Mouse (Mus musculus): ENCODE measurements at regions not wholly inside any gene's neighbourhood (a gene's known extent, or its start where the extent isn't known, plus 50 kb on each side); places are given as distances from the start of the nearest gene placed in this dataset.

GRCm38 (mm10) chr14:45764231-45764630 lies 106.3 kb upstream of the Ddhd1 start:
- ATAC-seq (ENCODE audit: insufficient number of reproducible peaks, insufficient read depth, low FRiP score, low TSS enrichment, low read depth): no peak
- Histone ChIP-seq H3K4me3 (no peak overlapping the region), H3K27me3 (no peaks in the 10 kb centered on the region), H3K27ac (no peak overlapping the region), H3K4me1 (0 out of 2 replicates have a peak, but pooled peaks cover 2% of the 10 kb centered on the region), H3K4me2 (no peak overlapping the region), H3K36me3 (no peaks in the 10 kb centered on the region), H3K9me3 (no peaks in the 10 kb centered on the region), H3K9ac (no peak overlapping the region)
- 53% methylated on average over 3 of the region's 3 CpGs for WGBS

GRCm38 (mm10) chr14:45766582-45766981 lies 108.6 kb upstream of the Ddhd1 start:
- Histone ChIP-seq H3K36me3 (no peaks in the 10 kb centered on the region), H3K27ac (no peak overlapping the region), H3K4me2 (no peak overlapping the region), H3K4me1 (0 out of 2 replicates have a peak, but pooled peaks cover 9% of the 10 kb centered on the region), H3K4me3 (no peak overlapping the region), H3K27me3 (no peaks in the 10 kb centered on the region), H3K9ac (no peak overlapping the region), H3K9me3 (no peaks in the 10 kb centered on the region)
- ATAC-seq (ENCODE audit: insufficient number of reproducible peaks, insufficient read depth, low FRiP score, low TSS enrichment, low read depth): no peak
- 96% methylated on average over 1 of the region's 1 CpGs for WGBS

- Histone ChIP-seq H3K4me2 (peak overlapping the region; percentile 57), H3K9ac (no peak overlapping the region), H3K27ac (no peak overlapping the region), H3K27me3 (no peaks in the 10 kb centered on the region), H3K4me3 (peak overlapping the region; percentile 25), H3K36me3 (no peaks in the 10 kb centered on the region), H3K9me3 (peaks cover 5% of the 10 kb centered on the region; the same call in 1 of the 2 replicates), H3K4me1 (0 out of 2 replicates have a peak, but pooled peaks cover 12% of the 10 kb centered on the region)
- 13% methylated on average over 19 of the region's 19 CpGs for WGBS
- no peak for ATAC-seq (ENCODE audit: insufficient number of reproducible peaks, insufficient read depth, low FRiP score, low TSS enrichment, low read depth)
Observed at GRCm38 (mm10) chr14:45772665-45773277, 114.8 kb upstream of the Ddhd1 start.

- no peaks in the 10 kb centered on the region for H3K27me3 ChIP-seq
- WGBS: 47% methylated on average over 7 of the region's 7 CpGs
- no peak overlapping the region for H3K27ac ChIP-seq
- no peak overlapping the region for H3K4me2 ChIP-seq
- H3K9ac ChIP-seq: no peak overlapping the region
- H3K9me3 ChIP-seq: peaks cover 10% of the 10 kb centered on the region; the same call in 1 of the 2 replicates
- no peak for ATAC-seq (ENCODE audit: insufficient number of reproducible peaks, insufficient read depth, low FRiP score, low TSS enrichment, low read depth)
- H3K36me3 ChIP-seq: no peaks in the 10 kb centered on the region
- H3K4me1 ChIP-seq: 0 out of 2 replicates have a peak, but pooled peaks cover 12% of the 10 kb centered on the region
- no peak overlapping the region for H3K4me3 ChIP-seq
Observed at GRCm38 (mm10) chr14:45773326-45773725, 115.4 kb upstream of the Ddhd1 start.

- peaks cover 18% of the 10 kb centered on the region for H3K9me3 ChIP-seq
- 69% methylated on average over 6 of the region's 6 CpGs for WGBS
- no peaks in the 10 kb centered on the region for H3K27me3 ChIP-seq
- ATAC-seq (ENCODE audit: insufficient number of reproducible peaks, insufficient read depth, low FRiP score, low TSS enrichment, low read depth): no peak
- H3K4me2 ChIP-seq: no peak overlapping the region
- H3K36me3 ChIP-seq: no peaks in the 10 kb centered on the region
- H3K27ac ChIP-seq: no peak overlapping the region
- no peaks in the 10 kb centered on the region for H3K4me1 ChIP-seq
- H3K4me3 ChIP-seq: no peak overlapping the region
- H3K9ac ChIP-seq: no peak overlapping the region
Observed at GRCm38 (mm10) chr14:45781850-45782249, 123.9 kb upstream of the Ddhd1 start.

GRCm38 (mm10) chr14:45794980-45795379 lies 137.0 kb upstream of the Ddhd1 start:
- ATAC-seq (ENCODE audit: insufficient number of reproducible peaks, insufficient read depth, low FRiP score, low TSS enrichment, low read depth): no peak
- no peaks in the 10 kb centered on the region for H3K27me3 ChIP-seq
- no peaks in the 10 kb centered on the region for H3K4me1 ChIP-seq
- 72% methylated on average over 1 of the region's 1 CpGs for WGBS
- no peak overlapping the region for H3K4me3 ChIP-seq
- H3K4me2 ChIP-seq: no peak overlapping the region
- H3K9ac ChIP-seq: no peak overlapping the region
- H3K9me3 ChIP-seq: no peaks in the 10 kb centered on the region
- no peak overlapping the region for H3K27ac ChIP-seq
- H3K36me3 ChIP-seq: no peaks in the 10 kb centered on the region

- Histone ChIP-seq H3K9me3 (peaks cover 7% of the 10 kb centered on the region), H3K4me1 (no peaks in the 10 kb centered on the region), H3K4me2 (no peak overlapping the region), H3K36me3 (no peaks in the 10 kb centered on the region), H3K27ac (no peak overlapping the region), H3K27me3 (no peaks in the 10 kb centered on the region), H3K4me3 (no peak overlapping the region), H3K9ac (no peak overlapping the region)
- no peak for ATAC-seq (ENCODE audit: insufficient number of reproducible peaks, insufficient read depth, low FRiP score, low TSS enrichment, low read depth)
- 61% methylated on average over 10 of the region's 10 CpGs for WGBS
Observed at GRCm38 (mm10) chr14:45796665-45797319, 138.8 kb upstream of the Ddhd1 start.

GRCm38 (mm10) chr14:45797320-45797696 lies 139.4 kb upstream of the Ddhd1 start:
- WGBS: 85% methylated on average over 4 of the region's 4 CpGs
- Histone ChIP-seq H3K4me1 (no peaks in the 10 kb centered on the region), H3K4me3 (no peak overlapping the region), H3K27me3 (no peaks in the 10 kb centered on the region), H3K9ac (no peak overlapping the region), H3K4me2 (no peak overlapping the region), H3K36me3 (no peaks in the 10 kb centered on the region), H3K9me3 (peaks cover 7% of the 10 kb centered on the region), H3K27ac (no peak overlapping the region)
- no peak for ATAC-seq (ENCODE audit: insufficient number of reproducible peaks, insufficient read depth, low FRiP score, low TSS enrichment, low read depth)

- H3K4me3 ChIP-seq: no peak overlapping the region
- no peak overlapping the region for H3K27ac ChIP-seq
- no peak overlapping the region for H3K9ac ChIP-seq
- H3K27me3 ChIP-seq: no peaks in the 10 kb centered on the region
- no peaks in the 10 kb centered on the region for H3K36me3 ChIP-seq
- 66% methylated on average over 2 of the region's 2 CpGs for WGBS
- H3K4me2 ChIP-seq: no peak overlapping the region
- no peaks in the 10 kb centered on the region for H3K4me1 ChIP-seq
- ATAC-seq (ENCODE audit: insufficient number of reproducible peaks, insufficient read depth, low FRiP score, low TSS enrichment, low read depth): no peak
- peaks cover 7% of the 10 kb centered on the region for H3K9me3 ChIP-seq
Observed at GRCm38 (mm10) chr14:45799286-45799685, 141.3 kb upstream of the Ddhd1 start.

- Histone ChIP-seq H3K27me3 (no peaks in the 10 kb centered on the region), H3K9ac (no peak overlapping the region), H3K4me3 (no peak overlapping the region), H3K27ac (no peak overlapping the region), H3K36me3 (no peaks in the 10 kb centered on the region), H3K4me1 (no peaks in the 10 kb centered on the region), H3K9me3 (no peaks in the 10 kb centered on the region), H3K4me2 (no peak overlapping the region)
- no peak for ATAC-seq (ENCODE audit: insufficient number of reproducible peaks, insufficient read depth, low FRiP score, low TSS enrichment, low read depth)
- WGBS: 95% methylated on average over 3 of the region's 3 CpGs
Observed at GRCm38 (mm10) chr14:45805950-45806349, 148.0 kb upstream of the Ddhd1 start.

GRCm38 (mm10) chr14:45806726-45807280 lies 148.9 kb upstream of the Ddhd1 start:
- ATAC-seq (ENCODE audit: insufficient number of reproducible peaks, insufficient read depth, low FRiP score, low TSS enrichment, low read depth): no peak
- 84% methylated on average over 7 of the region's 7 CpGs for WGBS
- Histone ChIP-seq H3K9me3 (no peaks in the 10 kb centered on the region), H3K27me3 (no peaks in the 10 kb centered on the region), H3K4me3 (no peak overlapping the region), H3K4me1 (no peaks in the 10 kb centered on the region), H3K9ac (no peak overlapping the region), H3K27ac (no peak overlapping the region), H3K4me2 (no peak overlapping the region), H3K36me3 (no peaks in the 10 kb centered on the region)

- no peak overlapping the region for H3K4me3 ChIP-seq
- no peaks in the 10 kb centered on the region for H3K36me3 ChIP-seq
- no peak overlapping the region for H3K4me2 ChIP-seq
- H3K9ac ChIP-seq: no peak overlapping the region
- H3K27me3 ChIP-seq: no peaks in the 10 kb centered on the region
- no peak for ATAC-seq (ENCODE audit: insufficient number of reproducible peaks, insufficient read depth, low FRiP score, low TSS enrichment, low read depth)
- no peak overlapping the region for H3K27ac ChIP-seq
- 91% methylated on average over 7 of the region's 7 CpGs for WGBS
- H3K4me1 ChIP-seq: no peaks in the 10 kb centered on the region
- H3K9me3 ChIP-seq: no peaks in the 10 kb centered on the region
Observed at GRCm38 (mm10) chr14:45807767-45808166, 149.8 kb upstream of the Ddhd1 start.
